Mouse (Mus musculus) testis, postnatal 14 days (tissue): ENCODE results near the gene Kazn.

Experiments used
- DNase-seq: peaks from one replicate; pipeline ENCODE4 v3.0.0; 2021; ENCODE audit warnings: low spot score

The Kazn gene

GRCm38 (mm10) chr4:142193151-142193578, 46.0 kb downstream of the Kazn start:
- DNase-seq: no peak

- no peak for DNase-seq
These were observed 49.2 kb downstream of the Kazn start for GRCm38 (mm10) chr4:142189960-142190359.

GRCm38 (mm10) chr4:142188501-142188900, 50.7 kb downstream of the Kazn start:
- DNase-seq: no peak

- DNase-seq: no peak
These were observed 53.0 kb downstream of the Kazn start for GRCm38 (mm10) chr4:142186155-142186554.

- no peak for DNase-seq
These were observed 53.7 kb downstream of the Kazn start for GRCm38 (mm10) chr4:142185533-142185900.

GRCm38 (mm10) chr4:142184852-142185532, 54.2 kb downstream of the Kazn start:
- DNase-seq: no peak

- no peak for DNase-seq
These were observed 55.6 kb downstream of the Kazn start for GRCm38 (mm10) chr4:142183591-142183990.

GRCm38 (mm10) chr4:142183015-142183414, 56.2 kb downstream of the Kazn start:
- DNase-seq: no peak

GRCm38 (mm10) chr4:142181646-142182045, 57.6 kb downstream of the Kazn start:
- DNase-seq: no peak

- no peak for DNase-seq
These were observed 58.3 kb downstream of the Kazn start for GRCm38 (mm10) chr4:142180874-142181273.

GRCm38 (mm10) chr4:142180289-142180688, 58.9 kb downstream of the Kazn start:
- peak; percentile 75 for DNase-seq

- peak; percentile 84 for DNase-seq
These were observed 59.7 kb downstream of the Kazn start for GRCm38 (mm10) chr4:142179531-142179930.

- no peak for DNase-seq
These were observed 62.5 kb downstream of the Kazn start for GRCm38 (mm10) chr4:142176732-142177131.

GRCm38 (mm10) chr4:142173981-142174485, 65.2 kb downstream of the Kazn start:
- DNase-seq: no peak

GRCm38 (mm10) chr4:142172942-142173341, 66.3 kb downstream of the Kazn start:
- no peak for DNase-seq

- no peak for DNase-seq
These were observed 67.3 kb downstream of the Kazn start for GRCm38 (mm10) chr4:142171788-142172497.

GRCm38 (mm10) chr4:142170882-142171768, 68.1 kb downstream of the Kazn start:
- no peak for DNase-seq

GRCm38 (mm10) chr4:142169636-142170035, 69.6 kb downstream of the Kazn start:
- DNase-seq: no peak

- no peak for DNase-seq
These were observed 70.8 kb downstream of the Kazn start for GRCm38 (mm10) chr4:142168352-142168751.

GRCm38 (mm10) chr4:142165835-142166701, 73.1 kb downstream of the Kazn start:
- DNase-seq: no peak

- DNase-seq: peak; percentile 58
These were observed 73.8 kb downstream of the Kazn start for GRCm38 (mm10) chr4:142165363-142165762.
